Mouse (Mus musculus): ENCODE results near the gene Lcn12. TPM values are rescaled to one million over a fixed set of nuclear protein-coding genes. Genes with fewer than 3 reads are reported as not detected.

The Lcn12 gene
- polyA plus RNA-seq, 1 experiment from 2014 or later, result not detected

DNA sequence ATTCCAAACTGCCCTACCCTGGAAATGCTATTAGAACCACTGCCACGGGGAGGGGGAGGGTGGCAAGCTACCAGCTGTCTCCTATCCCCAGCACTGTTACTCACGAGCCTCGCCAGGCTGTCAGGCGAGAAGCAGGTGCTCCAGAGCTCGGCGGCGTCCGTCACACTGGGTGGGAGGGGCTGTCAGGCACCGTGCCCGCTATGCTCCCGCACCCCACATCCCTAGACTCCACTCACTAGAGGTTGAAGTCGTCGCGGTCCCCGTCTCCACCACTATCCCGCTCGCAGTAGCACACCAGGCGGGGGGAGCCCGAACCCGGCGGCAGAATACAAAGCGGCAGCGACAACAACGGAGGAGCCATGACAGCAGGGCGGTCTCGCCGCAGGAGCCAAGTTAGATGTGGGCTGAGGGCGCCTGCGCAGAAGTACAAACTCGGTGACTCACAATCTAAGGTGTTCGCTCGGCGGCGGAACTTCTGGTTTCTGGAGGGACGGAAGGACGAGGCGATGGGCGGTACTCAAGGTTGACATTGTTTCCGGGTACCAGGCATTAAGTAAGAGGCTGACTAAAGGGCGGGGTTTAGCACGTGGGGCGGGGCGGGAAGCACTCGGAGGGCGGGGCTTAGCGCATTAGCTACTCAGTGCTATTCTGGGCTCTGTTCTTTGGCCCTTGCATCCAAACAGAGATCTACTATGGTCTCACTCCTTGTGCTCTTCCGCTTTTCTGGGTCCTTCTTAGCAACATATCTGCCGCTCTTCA lies 33.0 kb downstream of the Lcn12 start, which contains the start of gene Paxx:
Gene Paxx (minus strand): TSS at position 544 of the 759 bp plus-strand sequence.
- DNase-seq (ENCODE audit: low spot score) (peak; percentile 97), ATAC-seq (ENCODE audit: low FRiP score, low TSS enrichment) (peak; percentile 87)
- TF ChIP-seq EP300 (optimal IDR thresholded peaks at IDR 0.05) (no peak), CTCF (IDR thresholded peaks at IDR 0.05; ENCODE audit: low read depth) (no peak)
- Histone ChIP-seq H3K9ac (ENCODE audit: low read length) (peak within 1 kb of the TSS; percentile 76), H3K9me3 (ENCODE audit: control insufficient read depth, low read length) (no peaks in the 10 kb centered on the region), H3K27ac (replicated peaks) (peak within 1 kb of the TSS; percentile 93), H3K36me3 (ENCODE audit: control insufficient read depth, insufficient read depth, low read length) (peaks cover 3% of the 10 kb centered on the region; the same call in 1 of the 2 replicates), H3K27me3 (ENCODE audit: control insufficient read depth, insufficient read depth, low read length) (no peaks in the 10 kb centered on the region), H3K4me1 (replicated peaks; ENCODE audit: control insufficient read depth, insufficient read depth) (peaks cover 11% of the 10 kb centered on the region), H3K4me3 (ENCODE audit: low read depth, low read length) (peak within 1 kb of the TSS; percentile 67), H3K4me2 (replicated peaks; ENCODE audit: low read depth) (peak within 1 kb of the TSS; percentile 81)
- under 1% methylated on average over 48 of the region's 48 CpGs for WGBS

DNA sequence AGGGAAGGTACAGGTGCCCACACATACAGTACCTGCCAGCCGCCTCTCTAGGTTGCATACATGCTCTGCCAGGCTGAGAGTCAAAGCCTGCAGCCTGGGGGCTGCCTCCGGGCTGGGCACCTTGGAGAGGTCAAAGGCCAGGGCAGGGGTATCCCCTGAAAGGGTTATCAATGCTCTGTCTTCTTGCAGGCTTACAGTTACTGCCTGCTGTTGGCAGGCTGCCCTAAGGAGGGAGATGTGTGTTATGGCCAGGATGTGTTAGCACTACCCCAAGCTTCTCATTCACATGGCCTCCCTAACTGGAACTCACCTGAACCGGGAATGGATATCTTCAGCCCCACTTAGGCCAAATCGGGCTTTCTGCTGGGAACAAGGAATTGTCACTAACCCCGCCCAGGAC lies 33.6 kb downstream of the Lcn12 start:
- Histone ChIP-seq H3K9ac (ENCODE audit: low read length) (peak overlapping the region; percentile 76), H3K27ac (replicated peaks) (peak overlapping the region; percentile 93), H3K4me3 (ENCODE audit: low read depth, low read length) (peak overlapping the region; percentile 67), H3K9me3 (ENCODE audit: control insufficient read depth, low read length) (no peaks in the 10 kb centered on the region), H3K4me2 (replicated peaks; ENCODE audit: low read depth) (peak overlapping the region; percentile 81), H3K27me3 (ENCODE audit: control insufficient read depth, insufficient read depth, low read length) (no peaks in the 10 kb centered on the region), H3K4me1 (replicated peaks; ENCODE audit: control insufficient read depth, insufficient read depth) (peaks cover 11% of the 10 kb centered on the region), H3K36me3 (ENCODE audit: control insufficient read depth, insufficient read depth, low read length) (peaks cover 3% of the 10 kb centered on the region; the same call in 1 of the 2 replicates)
- WGBS, result 27% methylated on average over 5 of the region's 5 CpGs
- DNase-seq (ENCODE audit: low spot score) (no peak), ATAC-seq (ENCODE audit: low FRiP score, low TSS enrichment) (peak; percentile 2; the same call in 1 of the 2 replicates)
- TF ChIP-seq CTCF (IDR thresholded peaks at IDR 0.05; ENCODE audit: low read depth), result no peak
- no peak for TF ChIP-seq EP300 (optimal IDR thresholded peaks at IDR 0.05)

DNA sequence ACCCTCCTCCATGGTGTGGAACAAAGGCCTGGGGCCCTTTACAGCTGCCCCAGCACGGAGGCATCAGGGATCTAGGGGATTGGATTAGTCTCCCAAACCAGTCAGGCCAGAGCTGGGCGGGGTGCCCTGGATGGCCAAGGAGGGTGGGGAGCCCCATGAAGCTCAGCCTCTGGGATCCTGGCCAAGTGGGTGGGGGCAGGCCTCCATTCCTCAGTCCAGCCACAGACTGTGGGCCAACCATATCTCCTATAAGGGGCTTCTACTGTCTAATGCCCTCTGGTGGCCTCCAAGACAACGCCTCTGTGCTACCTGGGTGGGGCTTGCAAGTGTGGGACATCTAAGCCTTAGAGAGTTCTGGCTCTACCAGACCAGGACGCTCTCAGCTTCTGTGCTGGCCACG lies 34.8 kb downstream of the Lcn12 start:
- WGBS, result 39% methylated on average over 5 of the region's 5 CpGs
- no peak overlapping the region for H3K9ac ChIP-seq (ENCODE audit: low read length)

DNA sequence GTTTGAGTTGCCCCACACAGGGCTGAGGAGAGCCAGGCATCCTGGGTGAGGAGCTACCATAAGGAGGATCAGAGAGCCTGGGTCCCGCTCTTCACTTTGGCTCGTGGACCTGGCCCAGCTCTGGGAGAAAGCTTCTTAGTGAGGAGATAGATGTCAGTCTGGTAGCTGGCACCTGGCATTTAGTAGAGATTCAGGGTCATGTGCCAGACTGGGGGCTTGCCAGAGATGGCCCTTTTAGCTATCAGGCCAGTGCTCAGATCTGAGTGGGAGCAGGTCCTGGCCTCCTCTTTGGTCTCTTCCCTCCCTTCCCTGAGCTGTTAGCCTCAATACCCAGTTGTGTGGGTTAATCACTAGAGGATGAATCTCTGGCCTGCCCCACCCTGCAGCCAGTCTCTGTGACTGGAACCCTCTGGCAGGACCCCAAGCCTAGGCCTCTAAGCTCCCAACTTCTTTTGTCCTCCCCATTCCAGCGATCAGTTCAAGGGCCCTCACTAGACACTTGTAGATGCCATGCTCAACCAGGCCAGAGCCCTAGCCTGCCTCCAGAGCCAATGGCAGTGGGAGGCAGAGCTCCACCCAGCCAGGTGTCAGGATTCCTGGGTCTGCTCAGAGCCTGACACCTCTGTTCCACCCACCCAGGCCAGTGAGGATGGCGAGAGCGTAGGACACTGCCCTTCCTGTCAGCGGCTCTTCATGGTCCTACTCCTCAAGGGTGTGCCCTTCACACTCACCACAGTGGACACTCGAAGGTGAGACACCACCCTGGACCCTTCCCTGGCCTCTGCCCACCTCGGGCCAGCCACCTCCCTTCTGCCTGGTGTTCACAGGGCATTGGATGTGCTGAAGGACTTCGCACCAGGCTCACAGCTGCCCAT lies 36.5 kb downstream of the Lcn12 start:
- ATAC-seq (ENCODE audit: low FRiP score, low TSS enrichment) (no peak), DNase-seq (ENCODE audit: low spot score) (no peak)
- Histone ChIP-seq H3K27ac (replicated peaks) (peak overlapping the region; percentile 83), H3K27me3 (ENCODE audit: control insufficient read depth, insufficient read depth, low read length) (no peaks in the 10 kb centered on the region), H3K9ac (ENCODE audit: low read length) (0 out of 2 replicates have a peak overlapping the region, but pooled peaks have one; percentile 18), H3K4me2 (replicated peaks; ENCODE audit: low read depth) (peak overlapping the region; percentile 32), H3K4me3 (ENCODE audit: low read depth, low read length) (no peak overlapping the region; the same call in 1 of the 2 replicates), H3K4me1 (replicated peaks; ENCODE audit: control insufficient read depth, insufficient read depth) (peaks cover 11% of the 10 kb centered on the region), H3K9me3 (ENCODE audit: control insufficient read depth, low read length) (no peaks in the 10 kb centered on the region), H3K36me3 (ENCODE audit: control insufficient read depth, insufficient read depth, low read length) (peaks cover 3% of the 10 kb centered on the region; the same call in 1 of the 2 replicates)
- TF ChIP-seq CTCF (IDR thresholded peaks at IDR 0.05; ENCODE audit: low read depth) (no peak), EP300 (optimal IDR thresholded peaks at IDR 0.05) (no peak)
- WGBS, result 72% methylated on average over 9 of the region's 9 CpGs

More for the DNA sequence above, 34.8 kb downstream of the Lcn12 start:
- Histone ChIP-seq H3K27ac (replicated peaks) (peak overlapping the region; percentile 93), H3K9me3 (ENCODE audit: control insufficient read depth, low read length) (no peaks in the 10 kb centered on the region), H3K4me1 (replicated peaks; ENCODE audit: control insufficient read depth, insufficient read depth) (peaks cover 11% of the 10 kb centered on the region), H3K4me3 (ENCODE audit: low read depth, low read length) (no peak overlapping the region), H3K36me3 (ENCODE audit: control insufficient read depth, insufficient read depth, low read length) (peaks cover 3% of the 10 kb centered on the region; the same call in 1 of the 2 replicates), H3K4me2 (replicated peaks; ENCODE audit: low read depth) (peak overlapping the region; percentile 0; the same call in 1 of the 2 replicates), H3K27me3 (ENCODE audit: control insufficient read depth, insufficient read depth, low read length) (no peaks in the 10 kb centered on the region)
- peak; percentile 44 for ATAC-seq (ENCODE audit: low FRiP score, low TSS enrichment)
- TF ChIP-seq CTCF (IDR thresholded peaks at IDR 0.05; ENCODE audit: low read depth) (peak; percentile 61), EP300 (optimal IDR thresholded peaks at IDR 0.05) (no peak)
- peak; percentile 91 for DNase-seq (ENCODE audit: low spot score)

DNA sequence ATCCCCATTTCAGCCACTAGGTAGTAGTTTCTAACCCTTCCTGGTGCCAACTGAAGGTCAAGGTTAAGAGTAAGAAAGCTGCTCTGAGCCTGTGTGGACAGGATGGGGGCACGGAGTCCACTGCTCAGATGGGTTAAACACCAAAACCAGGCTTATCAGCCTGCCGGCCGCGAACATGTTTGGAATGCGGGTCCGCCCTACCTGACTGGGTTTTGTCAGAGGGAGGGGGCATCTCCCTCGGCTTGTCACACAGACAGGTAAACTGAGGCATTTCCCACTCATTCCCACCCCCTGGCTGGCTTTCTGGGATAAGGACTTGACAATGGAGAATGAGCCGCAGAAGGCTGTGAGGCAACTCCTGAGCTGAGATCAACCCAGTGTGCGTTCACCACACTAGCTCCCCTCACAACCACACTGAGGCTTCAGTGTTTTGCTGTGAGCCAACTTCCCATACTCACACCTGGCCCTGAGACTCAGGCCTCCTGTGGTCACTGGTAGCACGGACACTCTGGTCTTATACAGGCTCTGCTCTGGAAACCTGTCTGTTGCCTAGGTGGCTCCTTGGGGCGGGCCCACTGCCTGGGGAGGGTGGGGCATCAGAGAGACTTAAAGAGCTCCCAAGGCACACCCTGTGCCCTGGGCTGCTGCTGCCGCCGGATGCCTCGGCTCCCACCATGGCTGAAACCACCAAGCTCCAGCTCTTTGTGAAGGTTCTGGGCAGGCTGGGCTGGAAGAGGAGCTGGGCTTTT lies 37.3 kb downstream of the Lcn12 start, which contains the start of gene Clic3:
Gene Clic3 (plus strand): TSS at position 634 of the 749 bp plus-strand sequence.
- ATAC-seq (ENCODE audit: low FRiP score, low TSS enrichment), result peak; percentile 58
- Histone ChIP-seq H3K27ac (replicated peaks) (peak within 1 kb of the TSS; percentile 83), H3K9me3 (ENCODE audit: control insufficient read depth, low read length) (no peaks in the 10 kb centered on the region), H3K9ac (ENCODE audit: low read length) (0 out of 2 replicates have a peak within 1 kb of the TSS, but pooled peaks have one; percentile 18), H3K27me3 (ENCODE audit: control insufficient read depth, insufficient read depth, low read length) (no peaks in the 10 kb centered on the region), H3K36me3 (ENCODE audit: control insufficient read depth, insufficient read depth, low read length) (peaks cover 3% of the 10 kb centered on the region; the same call in 1 of the 2 replicates), H3K4me1 (replicated peaks; ENCODE audit: control insufficient read depth, insufficient read depth) (peaks cover 11% of the 10 kb centered on the region), H3K4me3 (ENCODE audit: low read depth, low read length) (no peak within 1 kb of the TSS; the same call in 1 of the 2 replicates), H3K4me2 (replicated peaks; ENCODE audit: low read depth) (peak within 1 kb of the TSS; percentile 32)
- peak; percentile 86 for DNase-seq (ENCODE audit: low spot score)
- WGBS, result 48% methylated on average over 14 of the region's 14 CpGs
- TF ChIP-seq CTCF (IDR thresholded peaks at IDR 0.05; ENCODE audit: low read depth) (0 out of 2 replicates have a peak, but pooled peaks have one; percentile 8), EP300 (optimal IDR thresholded peaks at IDR 0.05) (no peak)

All from stomach, postnatal 0 days (tissue).